Mouse (Mus musculus) ovary, postnatal 36 days (tissue): ENCODE data around the gene Fam104a.

ENCODE experiments used
- DNase-seq: peaks from one replicate; pipeline ENCODE4 v3.0.0; 2022; ENCODE audit warnings: low spot score, mixed read lengths

Fam104a gene

DNA sequence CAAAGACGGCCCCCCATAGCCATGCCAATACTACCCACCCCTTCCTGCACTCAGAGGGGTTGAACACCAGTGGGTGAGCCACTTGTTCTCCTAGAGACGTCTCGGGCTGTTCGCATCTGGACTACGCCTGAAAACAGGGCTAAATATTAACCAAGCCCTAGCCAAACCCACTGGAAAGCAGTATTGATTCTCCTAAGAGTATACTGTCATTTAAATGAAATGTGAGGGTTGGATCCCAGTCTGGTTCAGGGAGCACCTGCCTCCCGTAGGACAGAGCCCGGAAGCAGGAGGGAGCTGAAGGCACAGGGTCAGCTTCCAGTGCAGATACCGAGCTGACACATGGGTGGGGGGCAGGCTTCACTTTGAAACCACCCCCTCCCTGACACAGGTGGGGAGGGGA lies 52.1 kb downstream of the Fam104a start:
- no peak for DNase-seq

DNA sequence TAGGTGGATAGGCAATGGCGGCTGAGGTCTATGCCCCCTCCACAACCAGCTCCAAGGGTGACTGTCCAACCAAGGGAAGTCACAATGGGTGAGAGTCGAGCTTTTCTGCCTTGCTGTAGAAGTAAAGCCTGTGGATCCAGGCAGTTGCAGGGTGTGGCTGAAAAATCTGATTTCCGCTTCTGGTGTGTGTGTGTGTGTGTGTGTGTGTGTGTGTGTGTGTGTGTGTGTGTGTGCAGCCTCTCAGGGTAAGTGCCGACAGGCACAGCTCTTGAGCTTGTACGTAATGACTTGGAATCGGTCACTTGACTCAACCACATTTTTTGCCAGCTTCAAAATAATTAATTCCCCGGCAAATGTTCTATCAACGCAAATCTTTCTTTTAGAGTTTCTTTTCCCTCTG lies 52.7 kb downstream of the Fam104a start:
- DNase-seq, result no peak

DNA sequence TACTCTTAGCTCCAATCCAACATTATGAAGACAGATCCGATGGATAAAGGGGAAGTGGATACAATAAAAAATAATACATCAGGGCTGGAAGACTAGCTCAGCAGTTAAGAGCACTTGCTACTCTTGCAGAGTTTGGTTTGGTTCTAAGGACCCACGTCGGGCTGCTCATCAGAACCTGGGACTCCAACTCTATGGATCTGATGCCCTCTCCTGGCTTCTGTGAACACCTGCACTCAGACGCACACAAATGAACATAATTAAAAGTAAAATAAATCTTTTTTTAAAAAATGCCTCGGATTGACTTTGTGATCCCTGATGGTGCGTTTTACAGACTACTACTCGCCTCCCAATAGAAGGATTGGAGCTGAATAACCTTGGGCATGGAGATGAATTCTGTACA lies 53.3 kb downstream of the Fam104a start:
- DNase-seq, result no peak

DNA sequence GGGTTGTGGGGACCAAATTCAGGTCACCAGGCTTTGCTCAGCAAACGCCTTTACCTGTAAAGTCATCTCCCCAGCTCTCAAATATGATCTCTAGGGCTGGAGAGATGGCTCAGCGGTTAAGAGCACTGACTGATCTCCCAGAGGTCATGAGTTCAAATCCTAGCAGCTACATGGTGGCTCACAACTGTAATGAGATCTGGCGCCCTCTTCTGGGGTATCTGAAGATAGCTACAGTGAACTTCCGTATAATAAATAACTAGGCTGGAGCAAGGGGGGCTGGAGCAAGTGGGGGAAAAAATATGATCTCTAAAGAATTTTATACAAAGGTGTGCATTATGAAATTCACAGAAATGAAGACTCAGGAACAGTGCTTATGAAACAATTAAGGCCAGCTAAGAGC lies 56.2 kb downstream of the Fam104a start:
- no peak for DNase-seq

DNA sequence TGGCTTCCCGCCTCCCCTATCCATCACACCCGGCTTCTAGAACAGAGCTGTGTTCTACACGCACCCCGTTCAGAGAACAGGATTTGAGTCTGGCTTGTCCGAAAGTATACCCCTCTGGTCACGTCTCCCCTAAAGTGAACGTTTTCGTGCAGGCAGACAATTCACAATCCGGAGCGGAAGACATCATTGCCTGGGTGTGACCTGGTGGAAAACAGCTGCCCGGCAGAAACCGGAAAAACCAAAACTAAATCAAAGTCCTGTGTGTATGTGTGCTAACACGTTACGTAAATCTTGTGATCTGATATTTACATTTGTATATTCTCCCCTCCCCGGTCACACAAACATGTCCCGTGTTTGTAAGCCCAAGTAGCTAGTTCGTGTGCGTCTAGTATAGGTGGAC lies 58.5 kb downstream of the Fam104a start:
- no peak for DNase-seq

DNA sequence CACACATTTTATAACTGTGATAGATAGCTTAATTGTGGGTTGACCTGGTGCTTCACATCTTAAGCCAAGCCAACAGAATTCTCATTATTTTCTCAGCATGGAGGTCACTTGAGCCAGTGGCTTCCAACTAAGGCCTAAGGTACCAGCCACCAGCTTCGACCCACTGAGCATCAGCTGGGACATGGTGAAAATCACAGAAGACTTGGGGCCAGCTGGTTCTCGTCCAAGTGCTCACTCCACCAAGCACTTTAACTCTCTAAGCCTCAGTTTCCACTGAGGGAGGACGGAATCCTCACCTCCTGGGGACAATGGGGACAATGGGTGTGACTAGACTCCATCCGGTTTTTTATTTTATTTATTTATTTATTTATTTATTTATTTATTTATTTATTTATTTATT lies 61.9 kb downstream of the Fam104a start:
- DNase-seq, result no peak

DNA sequence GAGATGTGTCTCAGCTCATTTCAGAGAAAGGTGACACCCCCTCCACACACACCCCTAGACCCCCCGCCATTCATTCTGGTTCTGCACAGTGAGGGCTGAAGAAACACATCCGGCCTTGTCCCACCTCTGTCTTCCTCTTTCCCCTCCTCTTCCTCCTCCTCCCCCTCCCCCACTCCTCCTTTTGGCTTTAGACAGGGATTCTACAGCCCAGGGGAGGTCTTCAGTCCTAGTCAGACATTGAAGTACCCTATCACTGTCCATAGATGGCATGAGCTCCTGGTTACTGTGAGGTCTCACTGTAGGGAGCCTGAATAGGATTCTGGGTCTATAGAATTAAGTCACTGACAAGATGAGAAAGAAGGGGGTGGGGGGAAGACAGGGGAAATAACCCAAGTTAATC lies 63.0 kb downstream of the Fam104a start:
- no peak for DNase-seq

DNA sequence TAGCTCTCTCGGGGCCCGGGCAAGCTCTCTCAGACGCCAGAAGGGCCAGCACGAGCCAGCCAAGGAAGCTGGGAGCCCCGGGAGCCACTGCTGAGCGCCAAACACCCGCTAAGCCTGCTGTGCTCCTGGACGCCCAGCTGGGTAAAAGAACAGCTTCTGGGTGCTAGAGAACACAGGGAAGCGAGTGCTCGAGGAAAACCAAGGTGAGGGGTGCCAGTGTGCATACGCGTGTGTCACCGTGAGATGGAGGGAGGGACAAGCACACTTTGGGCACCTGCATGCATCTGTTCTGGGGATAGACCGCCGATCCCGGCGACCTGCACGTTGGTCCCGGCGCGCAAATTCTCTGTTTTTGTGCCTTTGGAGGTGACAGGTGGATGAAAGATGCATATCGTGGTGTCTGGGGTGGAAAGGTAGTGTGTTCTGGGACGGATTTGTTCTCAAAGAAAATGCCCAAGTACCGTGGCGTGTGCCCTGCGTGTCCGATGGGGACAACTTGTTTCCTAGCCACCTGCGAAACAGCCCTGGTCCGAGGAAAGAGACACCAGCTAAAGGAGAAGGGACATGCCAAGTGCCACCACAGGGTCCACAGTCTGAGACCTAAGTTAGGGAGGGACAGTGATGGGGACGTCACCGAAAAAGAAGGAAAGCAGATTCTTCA lies 64.4 kb downstream of the Fam104a start:
- DNase-seq, result no peak

DNA sequence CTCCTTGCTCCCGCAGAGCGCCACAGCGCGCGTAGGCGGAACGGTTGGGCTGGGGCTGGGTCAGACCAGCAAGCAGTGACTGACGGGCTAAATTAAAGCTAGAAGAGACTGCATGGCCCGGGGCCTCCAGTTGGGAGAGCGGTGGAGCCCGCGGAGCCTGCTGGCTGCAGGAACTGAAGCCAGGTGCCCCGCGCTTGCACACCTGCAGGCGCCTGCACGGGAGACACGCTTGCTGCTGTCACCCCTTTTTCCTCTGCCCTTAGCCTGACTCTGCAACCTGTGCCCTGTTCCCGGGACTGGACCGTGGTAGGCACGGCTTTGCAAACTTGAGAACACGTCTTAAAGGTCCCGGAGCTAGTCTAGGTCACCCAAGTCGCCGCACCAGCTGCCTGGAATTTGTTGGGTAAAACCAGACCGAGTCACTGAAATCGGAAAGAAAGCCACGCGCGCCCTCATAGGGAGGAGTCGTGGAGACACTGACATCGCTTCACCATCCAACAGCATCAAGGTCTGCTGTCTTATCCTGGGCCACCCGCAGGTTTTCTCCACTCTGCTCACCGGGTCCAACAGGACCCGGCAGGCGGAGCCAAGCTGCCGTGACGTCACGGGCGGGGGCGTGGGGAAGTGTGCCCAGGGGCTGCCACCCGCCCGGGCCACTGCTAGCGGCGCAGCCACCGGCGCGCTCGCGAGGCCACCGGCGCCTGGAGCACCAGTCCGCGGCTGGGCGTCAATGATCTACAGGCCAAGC lies 65.1 kb downstream of the Fam104a start, which contains the start of gene Sstr2:
Gene Sstr2 (plus strand): TSS at position 671 of the 748 bp plus-strand sequence.
- peak; percentile 74 for DNase-seq

DNA sequence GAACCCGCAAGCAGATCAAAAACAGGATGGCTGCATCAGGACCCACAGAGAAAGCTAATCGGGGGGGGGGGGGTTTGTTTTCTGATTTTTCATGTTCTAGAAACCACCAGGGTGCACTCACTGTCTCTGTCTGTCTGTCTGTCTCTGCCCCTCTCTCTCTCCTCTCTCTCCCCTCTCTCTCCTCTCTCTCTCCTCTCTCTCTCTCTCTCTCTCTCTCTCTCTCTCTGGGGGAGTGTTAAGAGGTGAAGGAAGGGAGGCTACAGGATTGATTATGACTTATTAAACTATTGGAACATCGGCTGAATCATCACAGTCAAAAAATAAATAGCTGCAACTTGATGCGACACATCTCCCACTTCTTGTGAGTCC lies 65.7 kb downstream of the Fam104a start:
- DNase-seq, result no peak

DNA sequence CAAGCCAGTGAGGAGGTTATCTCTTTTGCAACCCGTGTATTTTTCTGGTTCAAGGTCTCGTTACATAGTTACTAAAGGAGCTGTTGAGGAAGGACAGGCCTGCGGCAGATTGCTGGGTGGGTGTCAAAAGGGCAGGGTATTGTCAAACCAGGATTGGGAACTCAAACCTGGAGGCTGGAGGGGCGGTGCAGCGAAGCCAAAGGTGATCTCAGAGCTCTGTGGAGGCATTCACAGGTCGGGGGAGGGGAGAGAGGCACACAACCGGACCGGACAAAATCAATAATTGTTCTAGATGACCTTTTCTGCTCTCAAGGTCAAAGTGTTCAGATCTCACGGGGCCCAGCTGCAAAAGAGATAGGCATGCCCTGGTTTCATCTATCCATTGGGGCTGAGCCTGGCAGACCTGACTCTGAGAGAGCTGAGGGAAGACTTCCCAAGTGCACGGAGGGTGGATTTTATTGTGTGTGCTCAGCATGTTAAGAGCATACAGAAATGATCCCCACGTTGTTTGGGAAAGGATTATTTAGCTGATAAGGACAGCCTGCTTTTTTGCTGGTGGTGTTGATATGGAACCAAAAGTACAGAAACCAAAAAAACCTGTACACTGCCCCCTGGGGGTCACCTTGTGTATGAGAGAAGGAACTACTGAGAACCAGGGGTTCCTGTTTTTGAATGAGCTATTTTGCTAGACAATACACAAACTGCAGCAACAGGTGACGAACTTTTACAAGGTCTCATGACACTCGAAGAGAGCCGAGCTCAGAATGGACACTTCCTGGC lies 66.6 kb downstream of the Fam104a start:
- peak; percentile 36 for DNase-seq

DNA sequence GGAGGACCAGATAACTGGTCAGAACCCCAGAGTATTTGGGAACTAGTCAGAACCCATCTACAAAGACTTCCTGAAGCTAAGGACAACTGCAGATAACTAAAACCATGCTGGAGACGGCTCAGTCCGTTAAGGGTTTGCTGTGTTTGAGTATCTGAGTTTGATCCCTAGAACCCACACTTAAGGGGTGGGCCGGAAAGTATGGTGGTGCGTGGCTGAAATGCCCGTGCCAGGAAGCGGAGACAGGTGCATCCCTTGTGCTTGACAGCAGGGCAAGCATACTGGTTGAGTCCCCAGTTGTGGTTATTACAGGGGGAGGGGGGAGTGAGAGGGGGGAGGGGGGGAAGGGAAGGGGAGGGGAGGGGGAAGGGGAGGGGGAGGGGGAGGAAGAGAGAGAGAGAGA lies 69.5 kb downstream of the Fam104a start:
- no peak for DNase-seq

DNA sequence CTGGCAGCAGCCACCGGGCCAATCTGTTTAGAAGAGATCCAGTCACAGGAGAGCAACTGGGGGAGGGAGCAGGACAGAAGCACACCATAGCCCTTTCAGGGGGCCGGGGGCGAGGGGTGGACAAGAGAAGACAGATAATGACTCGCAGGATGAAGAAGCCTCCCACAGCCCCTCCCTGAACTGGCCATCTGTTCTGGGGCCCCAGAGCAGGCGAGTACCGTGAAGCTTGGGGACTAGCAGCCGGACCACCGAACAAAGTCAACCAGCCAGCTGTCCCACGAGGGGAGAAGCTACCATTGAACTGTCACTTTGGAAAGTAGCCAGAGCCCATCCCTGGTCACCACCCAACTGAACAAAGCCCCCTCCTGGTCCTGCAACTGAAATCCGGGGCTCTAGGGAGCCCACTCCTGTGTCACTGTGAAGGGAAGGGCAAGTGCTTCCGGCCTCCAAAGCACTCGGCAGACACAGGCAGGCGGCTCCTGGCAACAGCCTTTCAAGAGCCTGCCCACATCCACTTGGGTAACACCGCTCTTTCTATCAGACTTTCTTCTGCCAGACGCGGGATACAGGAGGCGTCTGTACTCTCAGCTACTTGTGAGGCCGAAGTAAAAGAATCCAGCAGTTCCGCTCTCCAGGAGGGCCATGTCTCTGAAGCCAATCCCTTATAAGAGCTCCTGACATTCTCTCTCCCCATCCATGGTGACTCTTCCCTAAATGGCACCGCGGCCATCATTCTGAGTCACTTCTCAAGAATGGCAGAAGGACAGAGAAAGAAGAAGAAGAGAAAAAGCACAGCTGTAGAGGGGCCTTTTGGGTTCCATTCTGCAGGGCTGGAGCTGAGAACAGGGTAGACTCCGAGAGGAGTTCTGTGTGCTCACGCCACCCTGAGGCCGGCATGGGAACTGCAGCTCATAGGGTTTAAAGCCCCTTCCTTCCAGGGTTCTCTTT lies 72.0 kb downstream of the Fam104a start:
- DNase-seq, result peak; percentile 62
